Mouse (Mus musculus) CD4-positive, CD25-positive, alpha-beta regulatory T cell, adult 4 months (primary cell): Measurements from ENCODE around the gene Fbxw16. TPM values are rescaled to one million over a fixed set of nuclear protein-coding genes. Genes with fewer than 3 reads are reported as not detected.
"Not testable (repeated sequence)": the region's sequence is repeated elsewhere in the genome, so short reads cannot be mapped to it uniquely, and the experiment has no call there.

ENCODE experiments used
- ATAC-seq: one replicate; pipeline ENCODE4 v1.8.0; 2017
- polyA plus RNA-seq, 2 experiments: library from polyadenylated mRNA; unstranded; fragments of 100-300 nt; shearing (Covaris generic); gene quantifications; one replicate each; pipeline ENCODE4 v1.2.1; 2017

Fbxw16 gene
- not detected for polyA plus RNA-seq

DNA sequence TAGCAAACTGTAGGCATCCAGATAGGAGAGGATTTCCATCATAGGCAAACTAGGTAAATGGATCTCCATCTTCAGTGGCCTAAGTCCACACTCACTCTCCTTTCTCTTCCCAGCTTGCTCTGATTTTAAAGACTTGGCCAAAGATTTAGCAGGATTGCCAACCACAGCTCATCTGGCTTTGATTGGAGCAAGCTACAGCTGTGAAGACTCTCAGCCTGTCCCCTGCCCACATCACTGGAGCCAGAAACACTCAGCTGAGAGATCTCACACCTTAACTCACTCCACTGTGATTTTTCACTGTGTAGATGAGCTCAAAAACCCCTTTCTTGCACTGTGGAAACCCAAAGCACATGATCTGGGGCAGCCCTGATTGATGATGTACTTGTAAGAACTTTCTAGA is at the start of gene Fbxw16:
Fbxw16 (minus strand) TSS at position 101 of the 400 bp plus-strand sequence.
- ATAC-seq, result no peak

DNA sequence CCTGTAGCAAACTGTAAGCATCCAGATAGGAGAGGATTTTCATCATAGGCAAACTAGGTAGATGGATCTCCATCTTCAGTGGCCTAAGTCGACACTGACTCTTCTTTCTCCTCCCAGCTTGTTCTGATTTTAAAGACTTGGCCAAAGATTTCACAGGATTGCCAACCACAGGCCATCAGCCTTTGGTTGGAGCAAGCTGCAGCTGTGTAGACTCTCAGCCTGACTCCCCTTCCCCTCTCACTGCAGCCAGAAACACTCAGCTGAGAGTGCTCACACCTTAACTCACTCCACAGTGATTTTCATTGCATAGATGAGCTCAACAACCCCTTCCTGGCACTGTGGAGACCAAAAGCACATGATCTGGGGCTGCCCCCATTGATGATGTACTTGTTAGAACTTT is 46.8 kb upstream of the Fbxw16 start, which contains the start of gene Fbxw19:
Fbxw19 (minus strand) TSS at position 101 of the 400 bp plus-strand sequence.
- not testable (repeated sequence) for ATAC-seq

DNA sequence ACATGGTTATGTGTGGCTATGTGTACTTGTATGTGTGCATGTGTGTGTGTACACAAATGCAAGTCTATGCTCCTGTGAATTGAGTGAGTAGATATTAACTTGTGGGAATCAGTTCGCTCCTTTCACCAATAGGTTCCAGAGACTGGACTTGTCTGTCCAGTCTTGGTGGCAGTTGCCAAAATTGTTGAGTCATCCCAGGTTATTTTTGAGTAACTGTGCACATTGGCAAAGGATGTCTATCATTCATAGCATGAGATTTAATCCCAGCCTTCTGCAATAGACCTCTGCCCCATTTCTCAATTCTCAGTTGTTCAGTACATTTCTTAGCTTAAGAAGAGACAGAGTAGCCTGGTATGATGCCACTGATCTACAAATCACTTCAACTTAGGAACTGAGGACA is 16.0 kb downstream of the Fbxw16 start:
- ATAC-seq, result no peak

DNA sequence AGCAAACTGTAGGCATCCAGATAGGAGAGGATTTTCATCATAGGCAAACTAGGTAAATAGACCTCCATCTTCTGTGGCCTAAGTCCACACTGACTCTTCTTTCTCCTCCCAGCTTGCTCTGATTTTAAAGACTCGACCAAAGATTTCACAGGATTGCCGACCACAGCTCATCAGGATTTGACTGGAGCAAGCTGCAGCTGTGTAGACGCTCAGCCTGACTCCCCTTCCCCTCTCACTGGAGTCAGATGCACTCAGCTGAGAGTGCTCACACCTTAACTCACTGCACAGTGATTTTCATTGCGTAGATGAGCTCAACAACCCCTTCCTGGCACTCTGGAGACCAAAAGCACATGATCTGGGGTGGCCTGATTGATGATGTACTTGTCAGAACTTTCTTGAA is 44.7 kb downstream of the Fbxw16 start, which contains the start of gene Fbxw22:
Fbxw22 (minus strand) TSS at position 101 of the 400 bp plus-strand sequence.
- not testable (repeated sequence) for ATAC-seq

Other genes with a start within 250 kb of the Fbxw16 start
- gene Fbxw20, start 214.4 kb downstream of the Fbxw16 start, polyA plus RNA-seq, result not detected
- not detected for gene Fbxw14, start 161.5 kb downstream of the Fbxw16 start, polyA plus RNA-seq
- gene Fbxw28, start 109.5 kb downstream of the Fbxw16 start, polyA plus RNA-seq, result not detected
- not detected for gene Fbxw22, start 44.8 kb downstream of the Fbxw16 start, polyA plus RNA-seq
- gene Fbxw19, start 46.7 kb upstream of the Fbxw16 start, polyA plus RNA-seq, result not detected
- not detected for gene Fbxw15, start 119.1 kb upstream of the Fbxw16 start, polyA plus RNA-seq
- under 1 TPM in 1 of 2 experiments, not detected in 1; 0.22 TPM for gene Fbxw24, start 176.9 kb upstream of the Fbxw16 start, polyA plus RNA-seq
- gene Fbxw25, start 215.5 kb upstream of the Fbxw16 start, polyA plus RNA-seq, result not detected